Mouse (Mus musculus) thymus, postnatal 0 days (tissue): ENCODE data around the gene Tbc1d13. TPM values are rescaled to one million over a fixed set of nuclear protein-coding genes. Genes with fewer than 3 reads are reported as not detected.
"Not testable (repeated sequence)": the region's sequence is repeated elsewhere in the genome, so short reads cannot be mapped to it uniquely, and the experiment has no call there.

Source experiments
- DNase-seq: peaks from one replicate; pipeline ENCODE4 v3.0.0-alpha.2; 2015; ENCODE audit warnings: low spot score
- polyA plus RNA-seq: library from polyadenylated mRNA; unstranded; fragments of >200 nt; fragmentation: Nextera tagmentation; extraction: Ambion mirVana; gene quantifications from 2 replicates; pipeline ENCODE4 v1.2.1, GENCODE M21; 2015

The Tbc1d13 gene
- polyA plus RNA-seq, 1 experiment from 2014 or later = 5.7 TPM

DNA sequence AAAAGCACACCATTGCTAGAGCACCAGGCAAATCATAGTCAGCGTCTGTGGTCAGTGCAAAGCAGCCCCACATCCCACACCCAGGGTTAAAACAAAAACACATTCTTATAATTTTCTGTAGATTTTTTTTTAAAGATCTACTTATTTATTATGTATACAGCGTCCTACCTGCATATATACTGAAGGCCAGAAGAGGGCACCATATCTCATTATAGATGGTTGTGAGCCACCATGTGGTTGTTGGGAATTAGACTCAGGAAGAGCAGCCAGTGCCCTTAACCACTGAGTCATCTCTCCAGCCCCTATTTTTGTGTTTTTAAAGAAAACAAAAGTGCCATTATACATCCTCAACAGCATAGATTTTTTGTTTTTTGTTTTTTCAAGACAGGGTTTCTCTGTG, 4.8 kb upstream of the Tbc1d13 start:
- DNase-seq = peak; percentile 57

DNA sequence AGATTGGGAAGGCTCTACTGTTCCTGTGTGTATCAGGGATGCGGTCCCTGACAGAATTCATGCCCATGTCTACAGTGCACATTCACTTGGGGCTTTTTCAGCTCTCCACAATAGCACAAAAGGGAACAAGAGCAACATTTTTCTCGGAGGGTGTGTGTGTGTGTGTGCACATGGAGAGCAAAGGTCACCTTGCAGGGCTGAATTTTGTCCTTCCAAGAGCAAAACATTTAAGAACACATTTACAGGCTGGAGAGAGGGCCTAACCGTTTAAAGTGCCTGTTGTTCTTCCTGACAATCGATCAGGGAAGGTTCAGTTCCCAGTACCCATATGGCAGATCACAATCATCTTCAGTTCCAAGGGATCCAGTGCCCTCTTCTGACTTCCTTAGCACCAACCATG, 3.4 kb upstream of the Tbc1d13 start:
- no peak for DNase-seq

DNA sequence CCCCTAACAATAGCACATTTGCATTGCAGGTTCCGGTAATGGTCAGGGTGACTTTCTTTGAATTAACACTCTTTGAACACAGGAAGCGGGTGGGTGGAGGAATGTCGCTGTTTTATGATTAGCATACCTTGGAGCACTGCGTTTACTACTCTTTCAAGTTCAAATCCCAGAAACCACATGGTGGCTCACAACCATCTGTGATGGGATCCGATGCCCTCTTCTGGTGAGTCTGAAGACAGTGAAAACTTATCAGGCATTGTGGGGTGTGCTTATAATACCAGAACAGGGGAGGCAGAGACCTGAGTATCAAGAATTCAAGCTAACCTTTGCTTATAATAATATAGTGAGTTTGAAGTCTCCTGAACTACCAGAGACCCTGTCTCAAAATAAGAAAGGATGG, 2.3 kb upstream of the Tbc1d13 start:
- DNase-seq = not testable (repeated sequence)

DNA sequence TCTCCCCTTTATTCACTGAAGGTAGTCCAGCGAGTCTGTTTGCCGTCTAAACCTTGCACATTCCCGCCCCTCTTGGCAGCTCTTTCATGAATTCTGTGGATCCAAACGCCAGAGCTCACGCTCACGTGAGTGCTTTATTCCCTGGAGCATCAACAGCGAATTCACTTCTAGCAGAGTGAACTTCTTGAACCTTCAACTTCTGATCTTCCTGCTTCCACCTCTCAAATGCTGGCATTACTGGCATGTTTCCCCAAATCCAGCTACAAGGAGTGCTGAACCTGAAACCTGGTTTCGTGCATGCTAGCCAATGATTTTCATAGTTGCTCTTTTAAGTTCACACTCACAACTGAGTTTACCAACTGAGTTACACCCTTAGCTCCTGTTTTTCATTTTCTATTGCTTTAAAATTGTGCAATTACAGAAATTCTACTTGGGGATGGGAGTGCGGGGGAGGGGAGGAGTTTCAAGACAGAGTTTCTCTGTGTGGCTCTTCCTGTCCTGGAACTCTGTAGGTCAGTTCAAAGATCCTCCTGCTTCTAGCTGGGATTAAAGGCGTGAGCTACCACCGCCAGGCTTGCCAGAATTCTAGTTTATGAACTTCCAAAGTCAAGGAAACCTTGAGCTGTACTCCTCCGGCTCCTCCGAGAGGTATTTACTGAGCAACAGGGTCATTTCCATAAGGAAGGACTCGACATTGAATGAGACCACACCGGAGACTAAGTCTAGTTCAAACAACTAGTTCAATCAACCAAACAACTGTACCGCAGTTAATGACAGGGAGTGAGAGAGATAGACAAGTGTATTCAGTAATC, 539 bp upstream of the Tbc1d13 start:
- DNase-seq = no peak

DNA sequence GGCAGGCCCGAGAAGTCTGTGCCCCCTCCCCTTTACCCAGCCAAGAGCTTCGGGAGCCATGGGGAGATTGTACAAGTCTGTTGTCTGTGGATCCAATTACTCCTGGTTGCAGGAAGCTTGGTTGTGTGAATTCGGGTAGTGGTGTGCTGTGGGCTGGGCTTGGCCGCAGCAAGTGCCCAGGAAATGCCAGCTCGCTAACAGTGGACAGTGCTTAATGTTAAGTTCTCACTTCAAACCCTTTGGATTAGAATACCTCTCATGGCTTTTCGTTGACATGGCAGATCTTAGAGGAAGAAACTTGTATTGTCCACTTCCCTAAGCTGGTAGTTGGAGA, 799 bp downstream of the Tbc1d13 start:
- no peak for DNase-seq

DNA sequence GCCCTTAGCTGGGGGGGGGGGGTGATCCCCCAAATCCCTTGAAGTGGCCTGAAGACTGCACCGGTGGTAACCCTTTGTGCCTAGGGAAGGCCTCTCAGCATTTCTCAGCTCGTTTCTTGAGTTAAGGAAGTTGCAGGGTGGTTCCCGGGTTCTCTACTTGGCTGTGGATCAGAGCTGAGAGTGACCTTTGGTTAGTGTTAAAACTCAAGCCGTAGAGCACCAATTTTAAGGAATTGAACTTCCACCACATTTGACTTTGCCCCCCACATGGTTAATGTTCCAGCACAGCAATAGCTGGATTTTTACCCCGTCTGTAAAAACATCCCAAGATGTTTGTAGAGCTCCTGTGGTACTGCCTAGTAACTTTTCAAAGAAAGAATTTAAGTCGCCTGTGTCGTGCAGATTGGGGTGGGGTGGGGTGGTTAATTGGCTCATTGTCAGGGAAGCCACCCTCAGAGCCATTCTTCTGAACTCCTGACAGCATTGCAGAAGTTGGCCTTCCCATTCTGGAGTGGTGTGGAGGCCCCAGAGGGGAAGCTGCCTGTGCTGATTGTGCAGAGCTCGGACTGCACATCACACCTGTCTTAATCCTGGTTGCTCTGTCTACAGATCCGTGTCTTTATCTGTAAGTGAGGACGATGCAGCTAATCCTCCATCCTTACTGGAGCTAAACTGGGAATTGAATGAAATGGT, 1.5 kb downstream of the Tbc1d13 start:
- no peak for DNase-seq

DNA sequence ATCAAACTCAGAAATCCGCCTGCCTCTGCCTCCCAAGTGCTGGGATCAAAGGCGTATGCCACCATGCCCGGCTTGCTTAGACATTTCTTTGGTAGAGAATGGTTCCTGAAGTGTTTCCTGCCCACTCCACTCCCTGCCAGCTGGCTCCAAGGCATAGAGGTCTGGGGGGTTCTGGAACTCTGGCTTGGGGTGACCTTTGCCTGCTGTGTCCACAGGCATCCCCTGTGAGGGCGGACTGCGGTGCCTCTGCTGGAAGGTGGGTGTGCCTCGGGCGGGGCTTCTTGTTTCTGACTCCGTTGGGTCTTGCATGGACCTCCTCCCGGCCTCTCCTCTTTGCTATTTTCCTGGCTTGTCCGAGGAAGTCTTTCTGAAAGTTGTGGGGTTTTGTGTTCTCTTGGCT, 2.9 kb downstream of the Tbc1d13 start:
- no peak for DNase-seq

DNA sequence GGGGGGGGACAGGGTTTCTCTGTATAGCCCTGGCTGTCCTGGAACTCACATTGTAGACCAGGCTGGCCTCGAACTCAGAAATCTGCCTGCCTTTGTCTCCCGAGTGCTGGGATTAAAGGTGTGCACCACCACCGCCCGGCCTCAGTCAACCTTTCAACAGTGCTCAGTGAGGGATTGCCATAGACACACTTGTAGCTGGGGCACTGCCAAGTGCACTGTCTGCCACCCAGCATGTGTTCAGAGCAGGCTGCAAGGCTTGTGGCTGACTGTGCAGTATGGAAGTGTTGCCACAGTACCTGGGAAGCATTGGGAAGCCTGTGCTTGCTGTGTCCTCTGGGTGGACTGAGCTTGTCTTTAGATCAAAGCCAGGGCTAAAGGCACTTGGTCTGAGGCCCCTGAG, 6.5 kb downstream of the Tbc1d13 start:
- DNase-seq = not testable (repeated sequence)

DNA sequence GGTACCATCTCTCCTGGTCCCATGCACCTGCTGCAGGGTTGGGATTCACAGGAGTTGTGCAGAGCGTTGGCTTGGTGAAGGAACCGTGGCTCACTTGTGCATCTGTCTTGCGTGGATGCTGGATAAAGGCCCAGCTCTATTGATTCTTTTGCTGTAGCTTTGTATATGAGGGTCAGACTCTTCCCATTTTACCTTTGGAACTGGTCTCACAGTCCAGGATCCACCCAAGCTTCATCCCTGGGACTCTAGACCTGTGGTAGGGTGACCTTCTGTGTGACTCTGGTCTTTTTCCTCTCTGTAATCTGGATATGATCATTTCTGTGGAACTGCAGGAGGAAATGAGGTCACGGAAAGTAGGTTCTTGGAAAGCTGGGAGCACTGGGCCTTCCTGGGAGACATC, 10.9 kb downstream of the Tbc1d13 start:
- DNase-seq = no peak

DNA sequence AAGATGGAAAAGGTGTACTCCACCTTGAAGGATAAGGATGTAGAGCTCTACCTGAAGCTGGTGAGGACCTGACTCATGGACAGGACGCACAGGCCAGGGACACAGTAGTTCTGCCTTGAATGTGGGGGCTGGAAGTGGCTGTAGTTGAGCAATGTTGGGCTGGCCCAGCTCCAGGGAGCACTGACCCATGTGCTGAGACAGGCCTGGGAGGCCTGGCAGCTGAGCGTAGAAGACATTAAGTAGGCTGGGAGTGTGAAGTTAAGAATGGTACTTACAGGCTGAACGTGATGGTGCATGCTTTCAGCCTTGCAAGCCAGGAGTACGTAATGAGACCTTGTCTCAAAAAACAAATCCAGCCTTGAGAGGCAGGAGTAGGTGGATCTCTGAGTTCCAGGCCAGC, 13.9 kb downstream of the Tbc1d13 start:
- no peak for DNase-seq

DNA sequence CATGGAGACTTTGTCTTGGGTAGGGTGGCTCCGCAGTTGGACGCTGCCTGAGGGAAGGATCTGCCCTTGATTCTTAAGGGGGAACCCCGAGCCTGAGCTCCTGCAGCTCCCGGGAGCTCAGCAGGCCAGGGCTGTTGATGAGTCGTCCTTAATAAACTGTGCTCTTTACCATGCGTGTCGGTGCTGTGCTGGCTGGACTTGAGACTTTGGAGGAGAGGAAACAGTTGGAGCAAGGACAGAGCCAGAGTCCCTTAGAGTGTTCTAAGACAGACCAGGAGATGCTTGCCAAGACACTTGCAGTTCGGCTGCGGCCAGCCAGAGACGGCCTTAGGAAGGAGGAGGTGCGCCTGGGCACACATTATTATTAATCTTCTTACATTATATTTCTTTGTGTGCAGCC, 18.3 kb downstream of the Tbc1d13 start:
- no peak for DNase-seq

DNA sequence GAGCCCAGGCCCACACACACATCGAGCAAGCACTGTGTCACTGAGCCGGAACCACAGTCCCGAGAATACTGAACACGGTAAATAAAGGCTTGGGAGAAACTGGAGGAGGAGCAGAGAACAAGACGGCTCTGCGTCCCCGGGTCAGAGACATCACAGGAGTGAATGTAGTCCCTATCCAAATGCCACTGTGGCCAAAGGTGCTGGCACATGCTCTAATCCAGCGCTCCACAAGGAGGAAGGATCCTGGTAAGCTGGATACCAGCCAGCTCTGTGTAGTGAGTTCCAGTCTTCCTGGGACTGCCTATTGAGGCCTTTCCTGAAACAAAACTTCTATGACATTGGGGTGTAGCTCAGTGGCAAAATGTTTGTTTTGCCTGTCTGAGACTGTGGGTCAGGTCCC, 19.1 kb downstream of the Tbc1d13 start:
- no peak for DNase-seq

DNA sequence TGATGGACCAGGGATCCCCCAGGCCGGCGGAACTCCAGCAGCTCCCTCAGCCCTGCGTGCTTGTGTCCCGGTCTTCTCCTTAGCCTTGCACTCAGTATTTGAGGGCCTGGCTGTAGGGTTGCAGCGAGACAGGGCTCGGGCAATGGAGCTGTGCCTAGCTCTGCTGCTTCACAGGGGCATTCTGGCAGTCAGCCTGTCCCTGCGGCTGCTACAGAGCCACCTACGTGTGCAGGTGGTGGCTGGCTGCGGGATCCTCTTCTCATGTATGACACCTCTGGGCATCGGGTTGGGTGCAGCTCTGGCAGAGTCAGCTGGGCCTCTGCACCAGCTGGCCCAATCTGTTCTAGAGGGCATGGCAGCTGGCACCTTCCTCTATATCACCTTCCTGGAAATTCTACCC, 26.3 kb downstream of the Tbc1d13 start:
- DNase-seq = not testable (repeated sequence)

DNA sequence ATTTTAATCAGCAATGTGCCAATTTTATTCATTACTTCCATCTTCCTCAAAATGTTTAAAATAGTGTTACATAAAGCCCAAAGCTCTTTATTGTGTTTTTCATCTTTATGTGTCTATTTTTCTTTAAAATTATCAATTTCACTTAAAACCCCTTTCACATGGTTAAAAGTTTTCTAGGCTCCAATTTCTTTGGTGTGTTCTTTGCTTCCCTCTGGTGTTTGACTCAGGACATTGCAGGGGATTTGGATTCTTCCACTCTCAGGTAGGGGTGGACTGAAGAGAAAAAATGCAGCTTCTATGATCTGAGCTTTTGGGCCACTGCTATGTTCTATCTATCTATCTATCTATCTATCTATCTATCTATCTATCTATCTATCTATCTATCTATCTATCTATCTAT, 28.3 kb downstream of the Tbc1d13 start:
- DNase-seq = peak; percentile 71

DNA sequence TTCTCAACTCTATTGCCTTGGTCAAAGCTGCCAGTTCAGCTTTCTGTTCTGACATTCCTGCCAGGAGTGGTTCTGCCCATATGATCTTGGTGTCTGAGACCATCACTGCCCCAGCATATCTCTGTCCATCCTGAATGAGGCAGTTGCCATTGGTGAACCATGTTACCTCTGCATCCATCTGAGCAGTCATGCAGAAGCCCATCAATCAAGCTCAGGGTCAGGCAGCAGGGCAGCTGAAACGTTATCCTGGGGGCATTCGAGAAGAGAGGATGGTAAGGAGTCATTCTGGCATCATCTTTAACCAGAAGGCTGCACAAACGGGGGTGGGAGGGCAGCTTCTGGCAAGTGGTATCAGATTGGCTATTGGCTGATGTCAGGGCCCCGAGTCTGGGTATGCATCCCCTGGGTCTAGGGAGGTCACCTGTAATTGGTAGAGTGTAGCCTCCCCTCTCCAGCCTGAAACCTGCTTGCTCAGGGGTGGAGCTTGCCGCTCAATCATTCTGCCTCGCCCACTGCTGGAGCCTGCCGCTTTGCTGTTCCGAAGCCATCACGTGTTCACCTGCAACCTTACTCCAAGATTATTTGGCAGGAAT, 30.9 kb downstream of the Tbc1d13 start:
- DNase-seq = no peak

DNA sequence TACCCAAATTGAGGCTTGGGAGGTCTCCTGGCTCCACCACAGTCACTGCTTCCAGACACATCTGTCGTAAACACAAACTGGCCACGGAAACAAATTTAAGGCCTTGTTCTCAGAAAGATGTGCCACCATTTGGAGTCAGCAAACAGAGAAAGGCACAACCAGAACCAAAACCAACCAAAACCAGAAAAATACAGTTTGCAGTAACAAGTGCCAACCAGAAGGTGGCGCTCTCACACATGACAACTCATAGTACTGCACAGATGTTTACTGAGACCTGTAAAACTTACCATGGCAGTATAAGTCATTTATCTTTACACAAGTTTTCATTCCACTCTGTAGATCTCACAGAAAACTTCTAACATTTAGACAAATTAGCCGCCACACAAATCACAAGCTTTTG, 33.1 kb downstream of the Tbc1d13 start:
- DNase-seq = no peak

DNA sequence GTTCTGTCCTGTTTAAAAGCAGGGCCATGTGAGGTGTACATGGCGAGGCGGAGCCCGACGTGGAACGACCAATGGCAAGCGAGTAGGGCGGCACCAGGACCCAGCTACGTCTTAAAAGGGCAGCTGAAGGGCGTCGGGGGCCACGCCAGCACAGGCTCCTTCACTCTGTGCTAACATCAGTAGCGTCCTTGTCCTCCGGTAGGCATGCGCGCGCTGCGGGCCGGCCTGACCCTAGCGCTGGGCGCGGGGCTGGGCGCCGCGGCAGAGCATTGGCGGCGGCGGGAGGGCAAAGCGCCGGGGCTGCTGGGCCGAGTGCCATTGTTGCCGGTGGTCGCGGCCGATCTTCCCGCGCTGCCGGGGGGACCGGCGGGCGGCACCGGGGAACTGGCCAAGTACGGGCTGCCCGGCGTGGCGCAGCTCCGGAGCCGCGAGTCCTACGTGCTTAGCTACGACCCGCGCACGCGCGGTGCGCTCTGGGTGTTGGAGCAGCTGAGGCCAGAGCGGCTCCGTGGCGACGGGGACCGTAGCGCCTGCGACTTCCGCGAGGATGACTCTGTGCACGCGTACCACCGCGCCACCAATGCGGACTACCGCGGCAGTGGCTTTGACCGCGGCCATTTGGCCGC, 37.9 kb downstream of the Tbc1d13 start, which contains the start of gene Endog:
Gene Endog, plus strand, starts transcription at position 123 of the 626 bp plus-strand sequence.
- peak; percentile 83 for DNase-seq

DNA sequence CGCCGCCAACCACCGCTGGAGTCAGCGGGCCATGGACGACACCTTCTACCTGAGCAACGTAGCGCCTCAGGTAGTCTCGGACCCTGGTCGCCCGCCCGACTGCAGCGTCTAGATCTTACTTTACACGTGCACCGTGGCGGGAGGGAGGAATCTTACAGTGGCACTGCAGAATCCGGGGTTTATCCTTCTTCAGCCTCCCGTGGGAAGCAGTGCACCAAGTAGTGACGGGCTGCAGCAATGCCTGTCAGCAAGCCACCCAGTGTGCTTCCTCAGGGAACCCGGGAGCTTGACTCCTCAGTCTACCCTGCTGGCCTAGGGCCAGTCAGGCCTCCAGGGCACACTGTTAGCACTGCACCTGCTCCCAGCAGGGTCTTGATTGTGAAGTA, 38.4 kb downstream of the Tbc1d13 start:
- DNase-seq = no peak

DNA sequence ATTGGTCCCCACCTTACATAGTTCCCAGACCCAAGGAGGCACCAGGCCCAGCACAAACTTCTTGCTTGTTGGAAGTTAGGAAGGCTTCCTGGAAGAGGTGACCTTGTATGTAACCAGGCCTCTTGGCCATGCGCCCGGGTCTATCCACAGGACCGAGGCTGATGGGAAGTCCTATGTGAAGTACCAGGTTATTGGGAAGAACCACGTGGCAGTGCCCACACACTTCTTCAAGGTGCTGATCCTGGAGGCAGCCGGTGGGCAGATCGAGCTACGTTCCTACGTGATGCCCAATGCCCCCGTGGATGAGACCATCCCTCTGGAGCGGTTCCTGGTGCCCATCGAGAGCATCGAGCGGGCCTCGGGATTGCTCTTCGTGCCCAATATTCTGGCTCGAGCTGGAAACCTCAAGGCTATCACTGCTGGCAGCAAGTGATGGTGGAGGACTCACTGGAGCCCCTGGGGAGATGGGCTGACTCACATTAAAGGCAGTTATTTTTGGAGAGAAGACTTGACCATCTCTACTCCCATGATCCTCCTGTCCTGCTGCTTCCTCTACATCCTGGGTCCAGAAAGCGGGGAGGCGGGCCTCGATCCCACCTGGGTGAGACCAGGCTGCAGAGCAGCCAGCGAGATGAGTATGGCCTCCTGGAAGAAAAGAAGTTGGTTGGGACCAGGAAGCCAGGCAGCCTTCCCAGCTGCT, 40.1 kb downstream of the Tbc1d13 start:
- no peak for DNase-seq

DNA sequence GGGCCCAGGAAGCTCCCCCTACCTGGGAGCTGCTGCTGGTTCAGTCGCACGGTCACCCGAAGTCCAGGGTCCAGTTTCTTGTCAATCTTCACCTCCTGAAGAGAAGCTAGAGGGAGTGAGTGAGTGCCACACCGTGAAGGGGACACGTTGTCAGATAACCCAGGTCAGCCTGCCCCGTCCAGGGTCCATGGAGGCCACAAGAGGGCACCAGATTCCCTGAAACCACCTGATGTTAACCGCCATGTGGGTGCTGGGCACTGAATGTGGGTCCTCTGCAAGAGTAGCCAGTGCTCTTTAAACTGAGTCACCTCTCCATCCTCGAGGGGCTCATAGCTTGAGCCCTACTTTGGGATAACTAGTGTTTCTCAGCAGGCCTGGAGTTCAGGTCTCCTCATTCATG, 42.4 kb downstream of the Tbc1d13 start:
- no peak for DNase-seq

DNA sequence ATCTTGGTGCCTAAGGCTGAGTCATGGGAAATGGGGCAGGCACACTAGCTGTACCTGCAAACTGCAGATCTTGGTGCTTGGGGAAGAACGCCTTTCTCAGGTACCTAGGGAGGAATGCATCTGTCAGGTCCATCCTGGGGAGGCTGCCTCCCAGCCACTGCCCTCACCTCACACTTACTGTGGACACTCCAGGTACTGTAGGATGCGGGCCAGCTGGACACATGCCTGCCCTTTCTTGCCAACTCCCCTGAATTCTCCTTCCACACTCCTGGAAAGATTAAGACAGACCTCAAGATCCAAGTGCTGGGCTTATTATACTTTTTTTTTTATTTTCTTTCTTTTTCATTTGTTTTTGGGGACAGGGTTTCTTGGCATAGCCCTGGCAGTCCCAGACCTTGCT, 43.0 kb downstream of the Tbc1d13 start:
- DNase-seq = no peak
